Mouse (Mus musculus): ENCODE data around the gene Osbpl3.
A peak's percentile ranks its signal among the peaks of the same experiment; 100 is the strongest.

The Osbpl3 gene

DNA sequence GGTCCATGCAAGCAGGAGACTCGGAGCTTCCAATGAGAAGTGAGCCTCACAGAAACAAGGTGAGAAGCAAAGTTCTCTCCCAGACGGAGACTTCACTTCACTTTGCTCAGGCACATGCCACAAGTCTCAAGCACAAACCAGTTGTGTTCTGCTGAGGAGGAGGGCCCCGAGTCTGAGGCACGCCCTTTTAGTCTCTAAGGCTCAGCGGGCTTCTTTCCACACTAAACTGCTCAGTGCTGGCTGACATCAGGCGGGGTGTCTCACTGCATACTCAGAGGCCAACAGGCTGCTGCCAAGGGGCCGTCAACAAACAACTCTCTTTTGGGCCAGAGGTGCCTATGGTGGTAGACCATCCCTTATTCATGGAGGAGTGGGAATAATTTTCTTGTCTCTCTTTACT, 127.1 kb downstream of the Osbpl3 start:
- DNase-seq, result no peak

DNA sequence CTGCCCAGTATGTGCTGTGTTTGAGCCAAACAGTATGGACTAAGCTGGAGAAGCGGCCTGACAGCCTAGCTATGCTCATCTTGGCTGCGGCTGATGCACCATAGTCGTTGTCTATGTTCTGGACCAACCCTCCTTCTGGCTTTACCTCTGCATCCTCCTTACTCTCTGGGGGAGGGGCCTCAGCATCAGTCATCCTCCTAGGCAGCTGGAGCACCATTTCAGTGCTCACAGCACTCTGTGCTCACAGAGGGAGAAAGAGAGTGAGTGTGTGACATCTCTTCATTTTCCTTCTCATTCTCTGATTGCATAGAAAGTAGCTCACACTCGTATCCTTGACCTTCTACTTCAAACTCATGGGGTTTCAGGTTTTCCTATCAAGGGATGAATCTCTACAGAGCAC, 129.8 kb downstream of the Osbpl3 start:
- no peak for DNase-seq

DNA sequence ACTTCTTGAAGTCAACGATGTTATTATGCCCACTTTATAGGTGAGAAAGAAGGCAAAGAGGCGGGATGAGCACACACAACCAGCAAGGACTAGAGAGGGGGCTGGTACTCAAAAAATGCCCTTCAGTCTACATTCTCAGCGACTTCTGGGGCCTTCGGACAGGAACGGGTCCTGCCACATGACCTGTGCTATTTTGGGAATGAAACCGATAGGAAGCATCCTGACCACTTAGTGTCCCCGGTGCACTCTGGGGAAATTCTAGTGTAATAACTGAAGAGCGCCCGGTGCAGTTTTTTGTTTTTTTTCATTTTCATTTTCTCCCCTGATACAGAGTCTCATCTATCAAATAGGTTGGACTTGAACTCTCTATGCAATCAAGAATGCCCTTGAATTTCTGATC, 130.5 kb downstream of the Osbpl3 start:
- DNase-seq, result no peak

DNA sequence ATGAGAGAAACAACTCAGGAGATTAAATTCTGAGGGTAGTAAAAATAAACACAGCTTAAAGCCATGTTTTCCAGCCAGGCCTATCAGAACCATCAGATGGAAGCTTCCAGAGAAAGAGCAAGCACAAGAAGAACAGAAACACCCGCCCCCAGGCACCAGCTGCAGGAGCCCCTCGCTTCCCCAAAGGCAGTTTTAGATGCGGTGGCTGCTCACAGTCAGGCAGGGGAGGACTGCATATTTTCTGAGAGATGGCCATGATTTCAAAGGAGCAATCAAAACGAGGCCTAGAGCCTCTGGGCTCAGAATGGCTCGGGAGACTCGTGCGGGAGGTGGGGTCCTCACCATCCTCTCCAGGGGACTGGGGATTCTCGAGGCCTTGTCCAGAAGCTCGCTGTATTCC, 133.4 kb downstream of the Osbpl3 start:
- DNase-seq, result no peak

DNA sequence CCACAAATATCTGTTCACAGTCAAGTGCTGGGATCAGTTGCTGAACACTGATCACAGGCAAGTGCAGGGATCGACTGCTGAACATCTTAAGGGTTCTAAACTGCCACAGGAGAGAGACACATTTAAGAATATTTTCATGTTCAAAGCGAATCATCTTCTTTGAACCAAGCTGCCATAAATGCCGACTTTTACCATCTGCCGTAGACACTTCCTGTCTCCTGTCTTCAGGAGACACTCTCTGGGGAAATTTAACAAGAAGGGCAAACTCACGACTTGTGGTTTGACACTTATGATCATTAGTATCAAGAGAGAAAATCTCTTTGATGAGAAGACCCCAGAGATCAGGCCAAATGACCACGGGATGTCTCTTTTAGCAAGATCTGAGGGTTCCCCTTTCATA, 134.3 kb downstream of the Osbpl3 start:
- no peak for DNase-seq

DNA sequence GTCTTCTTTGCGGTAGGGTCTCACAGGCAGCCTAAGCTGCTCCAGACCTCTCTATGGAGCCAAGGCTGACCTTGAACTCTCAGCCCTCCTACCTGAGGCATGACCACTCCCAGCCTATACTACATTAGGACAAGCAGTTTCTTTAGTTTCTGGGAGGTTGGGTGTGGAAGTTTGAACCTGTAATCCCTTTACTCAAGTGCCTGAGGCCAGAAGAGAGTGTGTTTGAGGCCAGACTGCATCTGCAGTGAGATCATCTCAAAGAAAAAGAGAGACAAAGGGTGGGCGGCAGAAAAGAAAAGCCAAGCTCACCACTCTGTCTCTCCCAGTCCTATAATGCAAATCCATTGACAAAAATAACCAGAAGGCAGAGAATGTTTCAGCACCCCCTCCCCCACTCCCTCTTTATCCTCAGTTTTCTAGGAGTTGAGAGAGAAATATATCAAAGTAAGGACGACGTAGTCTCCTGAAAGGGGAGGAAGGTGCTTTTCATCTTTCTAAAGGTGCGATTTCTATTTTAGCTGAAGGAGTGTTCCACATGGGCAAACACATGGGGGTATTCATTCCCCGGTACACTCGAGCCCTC, 137.3 kb downstream of the Osbpl3 start:
- DNase-seq, result no peak

DNA sequence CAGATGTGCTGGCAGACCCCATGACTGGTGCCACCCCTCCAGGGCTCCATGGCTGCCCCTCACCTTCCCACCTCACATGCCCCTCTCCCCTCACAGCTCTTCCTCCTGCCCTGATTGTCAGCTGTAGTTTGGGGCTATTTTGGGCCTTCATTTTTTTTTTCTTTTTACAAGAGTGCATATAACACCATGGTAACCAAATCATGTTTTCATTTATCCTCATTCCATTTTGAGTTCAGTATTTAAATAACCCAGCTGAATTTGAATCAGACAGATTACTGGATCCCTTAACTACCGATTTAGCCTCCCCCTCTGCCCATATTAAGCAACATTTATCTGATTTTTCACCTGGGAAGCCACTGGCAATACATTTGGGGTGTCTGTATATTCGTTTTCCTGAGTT, 137.9 kb downstream of the Osbpl3 start:
- DNase-seq, result no peak

DNA sequence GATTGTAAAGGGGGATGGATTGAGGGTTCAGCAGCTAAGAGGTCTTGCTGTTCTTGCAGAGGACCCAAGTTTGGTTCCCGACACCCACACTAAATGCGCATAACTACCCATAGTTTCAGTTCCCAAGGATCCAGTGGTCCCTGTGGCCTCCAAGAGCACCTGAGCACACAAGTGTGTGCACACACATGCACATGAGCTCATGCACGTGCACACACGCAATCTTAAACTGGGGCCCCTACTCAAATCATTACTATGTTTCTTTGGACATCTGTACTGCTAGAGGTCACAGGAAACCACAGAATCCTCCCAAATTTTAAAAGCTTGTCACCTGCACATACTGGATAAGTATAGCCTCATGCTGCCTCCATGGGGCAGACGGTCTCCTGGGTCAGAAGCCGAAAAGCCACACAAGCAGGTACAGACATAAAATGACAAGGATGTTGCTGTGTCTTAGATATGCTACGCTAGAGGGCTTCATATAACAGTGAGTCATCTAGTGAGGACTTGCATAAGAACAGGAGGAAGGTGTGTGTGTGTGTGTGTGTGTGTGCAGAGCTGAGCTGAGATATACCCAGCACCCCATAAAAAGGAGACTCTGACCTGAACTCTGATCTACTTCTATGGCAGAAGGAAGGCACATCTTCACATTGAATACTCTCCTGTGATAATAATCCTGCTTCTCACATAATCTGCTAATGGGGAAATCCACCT, 139.1 kb downstream of the Osbpl3 start:
- DNase-seq, result no peak

DNA sequence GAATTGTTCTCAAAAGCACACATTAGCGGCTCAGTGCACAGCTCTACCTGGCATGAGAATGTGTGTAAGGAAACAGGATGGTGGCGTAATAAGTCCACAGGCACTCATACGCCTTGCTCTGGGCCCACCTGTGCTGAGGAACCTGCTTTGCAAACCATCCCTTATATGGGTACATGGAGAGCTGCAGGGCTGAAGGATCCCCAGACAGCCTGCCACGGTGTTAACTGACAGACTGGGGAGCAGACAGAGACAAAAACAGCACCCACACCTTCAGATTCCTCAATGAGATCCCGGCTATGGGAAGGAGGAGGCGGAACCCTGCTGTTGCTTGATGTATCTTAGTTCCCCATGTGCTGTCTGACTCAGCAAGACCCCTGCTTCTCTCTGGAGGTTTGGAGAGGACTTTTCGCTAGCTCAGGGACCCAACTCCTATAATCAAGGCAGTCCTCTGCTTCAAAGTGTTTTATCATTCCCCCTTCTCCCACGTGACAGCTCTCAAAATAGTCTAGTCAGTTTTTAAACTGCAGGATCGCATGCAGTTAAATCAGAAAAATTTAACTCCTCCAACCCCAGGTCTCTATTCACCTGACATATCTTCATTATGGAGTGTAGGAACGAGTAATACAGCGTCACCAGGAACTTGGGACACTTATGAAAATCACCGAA, 141.5 kb downstream of the Osbpl3 start:
- DNase-seq, result no peak

DNA sequence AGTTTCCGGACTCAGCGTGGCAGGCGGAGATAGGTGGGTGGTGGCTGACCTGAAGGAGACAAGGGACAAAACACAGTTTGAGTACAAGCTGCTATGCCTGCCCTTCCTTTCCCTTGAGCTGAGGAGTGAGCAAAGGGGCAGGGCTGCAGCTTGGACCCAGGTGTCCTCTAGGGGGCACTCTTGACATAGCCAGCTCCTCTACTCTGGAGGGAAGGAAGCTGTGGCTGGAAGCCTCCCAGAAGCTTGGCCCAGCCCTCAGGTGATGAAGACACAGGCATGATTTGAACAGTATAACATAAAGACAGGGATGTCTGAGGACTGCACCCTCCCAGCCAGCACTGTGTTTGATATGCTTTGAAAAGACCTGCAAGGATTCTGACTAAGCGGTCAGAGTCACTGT, 143.4 kb downstream of the Osbpl3 start:
- DNase-seq, result peak; percentile 73

DNA sequence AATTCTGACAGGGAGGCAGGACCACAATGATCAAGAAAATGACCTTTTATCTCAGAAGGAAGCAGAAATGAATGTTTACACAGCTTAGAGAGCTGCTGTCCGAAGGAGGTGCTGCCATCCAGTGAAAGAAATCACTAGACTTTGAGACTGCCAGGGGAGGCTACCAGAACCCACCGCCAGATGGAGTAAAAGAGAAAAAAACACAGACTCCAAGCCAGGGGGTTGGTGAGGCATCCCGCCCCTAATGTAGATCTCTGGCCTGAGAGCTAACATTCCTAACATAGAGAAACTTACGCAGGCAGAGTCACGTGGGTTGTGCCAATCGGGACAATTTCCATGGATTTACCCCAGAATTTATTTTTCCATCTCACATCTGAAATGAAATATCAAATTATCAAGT, 147.0 kb downstream of the Osbpl3 start:
- peak; percentile 17 for DNase-seq

DNA sequence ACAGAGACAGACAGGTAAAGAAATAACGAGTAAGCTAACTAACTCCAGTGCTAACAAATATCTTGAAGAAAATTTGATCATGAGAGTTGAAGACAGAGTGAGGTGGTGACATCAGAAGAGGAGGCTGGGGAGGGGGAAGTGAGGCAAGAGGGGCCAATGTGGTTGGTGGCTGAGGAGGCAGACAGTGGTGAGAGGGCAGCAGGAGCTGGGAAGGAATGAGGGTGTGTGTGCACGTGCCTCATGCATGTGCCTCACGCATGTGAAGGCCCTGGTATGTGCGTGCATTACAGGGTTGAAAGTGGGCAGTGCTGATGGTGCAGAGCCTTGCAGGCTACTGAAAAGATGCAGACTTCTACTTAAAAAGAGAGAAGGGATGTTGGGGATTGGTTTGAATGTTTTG, 149.4 kb downstream of the Osbpl3 start:
- no peak for DNase-seq

DNA sequence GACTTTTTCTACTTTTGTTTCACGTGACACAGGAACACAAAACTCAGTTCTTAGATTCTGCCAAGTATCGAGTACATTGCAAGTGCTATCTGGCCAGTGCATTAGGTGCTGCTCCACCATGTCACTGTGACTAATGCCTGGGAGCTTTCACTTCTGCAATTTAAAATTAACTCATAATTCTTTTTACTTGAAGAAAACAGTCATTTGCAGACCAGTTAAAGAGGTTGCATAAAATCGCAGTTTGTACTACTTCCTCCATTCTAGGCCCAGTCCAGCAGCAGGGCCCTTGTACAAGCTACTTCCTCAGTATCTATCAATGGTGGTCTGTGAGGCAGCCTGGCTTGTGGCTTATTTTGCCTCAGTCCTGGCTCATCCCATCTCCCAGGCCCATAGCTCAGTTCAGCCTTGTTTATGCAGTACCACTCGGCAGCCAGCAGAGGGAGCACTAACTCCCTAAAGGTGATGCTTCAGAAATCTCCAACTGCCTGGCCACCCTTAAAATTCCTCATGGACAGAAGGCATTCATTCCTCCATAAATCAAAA, 151.0 kb downstream of the Osbpl3 start:
- DNase-seq, result peak; percentile 80

DNA sequence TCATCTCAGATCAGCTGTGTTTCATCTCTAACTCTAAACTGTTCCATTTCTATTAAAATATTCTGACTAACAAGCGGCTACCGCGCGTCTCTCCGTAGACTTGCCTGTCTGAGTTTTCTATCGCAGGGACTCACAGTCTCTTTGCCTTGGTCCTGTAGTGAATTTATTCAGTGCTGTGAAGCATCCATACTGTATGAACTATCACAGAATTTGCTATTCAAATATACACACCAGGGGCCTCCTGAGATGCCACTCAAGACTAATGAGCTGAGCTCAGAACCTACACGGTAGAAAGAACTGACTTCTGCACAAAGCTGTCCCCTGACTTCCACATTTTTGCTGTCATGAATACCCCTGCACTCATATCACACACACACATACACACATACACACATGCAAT, 154.9 kb downstream of the Osbpl3 start:
- no peak for DNase-seq

DNA sequence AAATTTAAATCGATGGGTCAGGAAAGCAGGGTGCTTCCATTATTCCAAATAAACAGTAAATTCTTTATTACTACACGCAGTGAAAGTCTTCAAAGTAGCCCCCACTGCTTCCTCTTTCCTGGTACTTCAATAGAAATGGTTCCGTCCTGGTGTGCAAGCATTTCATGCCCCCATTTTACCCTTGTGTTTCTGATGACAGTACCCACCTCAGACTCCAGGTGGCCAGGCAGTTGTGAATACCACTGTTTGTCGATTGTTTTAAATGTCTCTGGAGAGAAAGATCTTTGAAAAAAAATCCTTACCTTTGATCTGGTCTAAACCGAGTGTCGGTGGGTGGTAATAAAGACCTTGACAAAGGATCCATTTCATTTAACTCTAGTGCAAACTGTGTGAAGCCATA, 155.4 kb downstream of the Osbpl3 start:
- no peak for DNase-seq

DNA sequence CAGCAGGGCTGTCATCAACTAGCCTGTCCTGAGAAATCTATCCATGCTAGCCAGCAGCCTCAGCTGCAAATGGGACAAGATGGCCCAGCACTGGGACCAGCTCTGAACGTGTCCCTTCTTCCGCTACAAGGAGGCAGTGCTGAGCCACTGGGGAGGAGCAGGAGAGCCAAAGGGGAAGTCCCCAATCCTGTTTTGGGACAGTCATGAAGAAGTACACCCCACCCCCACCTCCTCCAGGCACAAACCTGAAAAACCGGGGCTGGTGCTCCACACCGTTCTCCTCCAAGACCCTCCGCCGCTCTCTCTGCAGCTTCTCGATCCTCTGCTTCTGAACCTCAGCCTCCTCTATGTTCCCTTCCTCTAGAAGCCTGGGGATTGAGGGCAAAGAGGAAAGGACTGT, 156.9 kb downstream of the Osbpl3 start:
- no peak for DNase-seq

DNA sequence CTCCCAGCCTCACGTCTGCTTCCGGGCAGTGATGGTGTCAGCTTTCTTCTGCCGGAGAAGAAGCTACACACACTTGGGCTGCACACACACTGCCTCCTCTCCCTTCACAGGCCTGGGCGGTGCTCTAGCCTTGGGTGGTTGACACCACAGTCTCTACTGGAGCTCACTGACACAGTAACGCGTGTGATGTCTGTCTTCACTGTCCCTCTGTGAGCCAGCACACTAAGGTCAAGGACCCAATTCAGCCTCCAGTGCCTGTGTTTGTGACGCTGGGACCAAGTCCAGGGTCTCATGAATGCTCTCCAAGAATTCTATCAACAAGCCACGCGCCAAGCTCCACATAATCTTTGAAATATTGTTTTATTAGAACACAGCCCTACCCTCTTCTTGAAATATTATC, 158.3 kb downstream of the Osbpl3 start:
- DNase-seq, result no peak

DNA sequence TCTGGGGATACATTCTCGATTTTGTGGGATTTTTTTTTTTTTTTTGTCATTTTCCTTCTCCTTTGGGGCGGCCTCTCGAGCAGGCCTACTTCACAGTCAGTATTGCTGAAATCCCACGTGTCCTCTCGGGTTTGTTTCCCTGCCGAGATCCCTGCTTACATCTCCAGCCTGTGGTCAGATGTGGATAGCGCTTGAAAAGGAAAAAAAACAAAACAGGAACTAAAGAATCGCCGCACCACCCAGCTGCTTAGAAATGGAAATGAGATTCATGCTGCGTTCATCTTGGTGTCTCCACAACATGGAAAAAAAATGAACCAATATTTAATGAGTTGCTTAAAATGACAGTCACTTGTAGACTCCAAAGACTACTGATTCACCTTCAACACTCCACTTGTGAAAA, 160.9 kb downstream of the Osbpl3 start:
- no peak for DNase-seq

DNA sequence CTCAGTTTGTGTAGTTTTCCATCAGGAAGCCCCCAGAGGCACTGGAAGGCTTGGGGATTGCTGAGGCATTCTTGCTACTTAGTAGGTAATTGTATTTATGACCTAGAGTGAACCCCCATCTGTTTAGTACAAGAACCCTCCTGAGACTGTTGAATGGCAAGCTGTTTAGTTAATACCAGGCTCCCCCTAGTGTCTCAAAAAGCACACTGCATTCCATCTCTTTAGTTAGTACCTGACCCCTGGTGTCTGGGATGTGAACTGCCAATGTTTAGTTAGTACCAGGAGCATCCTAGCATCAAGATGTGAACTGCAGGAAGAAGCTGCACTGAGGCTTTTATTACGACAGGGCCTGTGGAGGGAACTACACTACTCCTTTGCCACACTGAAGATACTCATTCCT, 161.9 kb downstream of the Osbpl3 start:
- DNase-seq, result peak; percentile 70

DNA sequence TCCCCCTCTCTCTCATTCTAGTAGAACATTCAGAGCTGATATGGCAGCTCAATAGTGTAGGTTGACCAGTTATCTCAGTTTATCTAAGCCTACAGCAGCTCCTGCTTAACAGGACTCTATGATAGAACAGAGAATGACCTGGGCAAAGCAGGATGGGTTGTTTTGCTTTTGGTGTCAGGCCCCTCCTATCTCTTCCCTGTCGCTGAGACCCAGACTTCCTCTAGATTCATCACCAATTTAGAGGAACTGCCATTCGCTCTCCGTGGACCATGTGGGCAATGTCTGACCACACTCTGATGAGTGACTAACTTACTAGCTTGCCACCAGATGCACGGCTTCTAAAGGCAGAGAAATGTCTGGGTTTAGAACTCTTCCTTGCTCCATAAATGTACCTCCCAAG, 164.4 kb downstream of the Osbpl3 start:
- no peak for DNase-seq

DNA sequence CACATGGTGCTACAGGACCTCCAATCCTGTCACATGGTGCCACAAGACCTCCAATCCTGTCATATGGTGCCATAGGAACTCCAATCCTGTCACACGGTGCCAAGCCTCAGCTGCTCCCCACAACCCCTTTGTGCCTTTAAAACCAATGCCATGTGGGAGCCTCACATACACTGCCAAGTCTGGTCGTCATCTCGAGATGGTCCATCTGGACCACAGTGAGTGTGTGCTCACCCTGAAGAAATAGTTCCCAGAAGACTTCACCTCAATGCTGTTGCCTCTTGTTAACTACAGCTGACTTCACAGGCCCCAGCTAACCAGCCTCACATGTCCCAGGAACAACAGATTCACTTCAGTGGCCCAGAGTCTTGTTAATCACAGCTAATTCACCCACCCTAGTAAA, 169.1 kb downstream of the Osbpl3 start:
- DNase-seq, result no peak

DNA sequence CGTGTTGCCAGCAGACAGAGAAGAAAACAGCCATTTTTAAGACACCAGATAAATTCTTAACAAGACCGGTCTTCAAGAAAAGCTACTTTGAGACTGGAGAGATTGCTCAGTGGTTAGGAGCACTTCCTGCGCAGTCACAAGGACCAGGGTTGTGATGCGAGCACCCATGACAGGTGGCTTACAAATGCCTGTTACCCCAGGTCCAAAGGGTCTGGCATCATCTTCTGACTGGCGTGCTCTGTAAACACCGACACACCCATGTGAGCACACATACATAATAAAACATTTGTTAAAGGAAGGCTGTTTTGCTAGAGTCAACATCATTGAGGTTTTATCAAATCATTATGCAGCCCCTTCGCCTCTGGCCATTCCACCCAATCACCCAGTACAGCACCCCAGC, 176.4 kb downstream of the Osbpl3 start:
- DNase-seq, result no peak

DNA sequence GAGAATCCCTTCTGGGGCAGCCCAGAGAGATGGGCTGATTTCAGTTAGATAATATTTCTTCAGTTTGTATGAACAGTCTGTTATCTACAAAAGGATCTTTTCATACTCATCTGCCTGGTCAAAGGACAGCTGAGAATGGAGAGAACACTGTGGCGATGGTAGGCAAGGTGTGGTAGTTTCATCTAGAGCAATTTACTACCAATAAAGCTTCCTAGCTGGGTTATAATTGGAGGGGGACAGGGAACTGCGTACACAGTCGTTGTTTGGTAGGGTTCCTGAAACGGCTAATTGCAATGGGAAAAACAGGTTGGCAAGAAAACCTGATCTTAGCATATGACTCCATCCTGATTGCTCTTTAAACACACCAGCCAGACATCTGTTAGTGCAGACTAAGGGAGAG, 182.1 kb downstream of the Osbpl3 start:
- DNase-seq, result no peak

DNA sequence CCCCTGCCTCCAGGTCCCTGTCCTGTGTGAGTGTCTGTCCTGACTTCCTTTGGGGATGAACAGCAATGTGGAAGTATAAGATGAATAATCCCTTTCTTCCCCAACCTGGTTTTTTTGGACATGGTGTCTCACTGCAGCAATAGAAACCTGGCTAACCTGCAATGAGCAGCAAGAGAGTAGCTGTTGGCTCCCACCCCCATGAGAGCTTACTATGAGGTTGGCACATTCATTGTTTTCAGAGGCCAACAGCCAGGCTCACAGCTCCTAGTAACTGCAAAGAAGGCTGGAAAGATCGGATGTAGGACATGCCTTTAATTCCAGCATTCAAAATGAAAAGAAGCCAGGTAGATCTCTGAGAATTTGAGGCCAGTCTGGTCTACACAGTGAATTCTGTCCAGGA, 182.6 kb downstream of the Osbpl3 start:
- DNase-seq, result no peak

Data from kidney, adult 18-20 months (tissue).